Mouse (Mus musculus) embryo, embryonic 10.5 days (tissue): ENCODE data around the gene Ckap4.
A peak's percentile ranks its signal among the peaks of the same experiment; 100 is the strongest.
"Not testable (repeated sequence)": the region's sequence is repeated elsewhere in the genome, so short reads cannot be mapped to it uniquely, and the experiment has no call there.

ENCODE experiments used
- DNase-seq: peaks from one replicate; pipeline ENCODE4 v3.0.0-alpha.2; 2015; ENCODE audit warnings: low spot score

Gene Ckap4

GRCm38 (mm10) chr10:84549146-84549919 is 15.5 kb upstream of the Ckap4 start:
- DNase-seq: no peak

GRCm38 (mm10) chr10:84544841-84545610 is 11.2 kb upstream of the Ckap4 start:
- no peak for DNase-seq

GRCm38 (mm10) chr10:84542802-84543658 is 9.2 kb upstream of the Ckap4 start:
- DNase-seq: no peak

- DNase-seq: no peak
These were observed 5.8 kb upstream of the Ckap4 start for GRCm38 (mm10) chr10:84539651-84540050.

GRCm38 (mm10) chr10:84535859-84536258 is 2.0 kb upstream of the Ckap4 start:
- no peak for DNase-seq

- no peak for DNase-seq
These were observed 1.6 kb upstream of the Ckap4 start for GRCm38 (mm10) chr10:84535458-84535857.

GRCm38 (mm10) chr10:84532911-84533882 is 665 bp downstream of the Ckap4 start:
- peak; percentile 77 for DNase-seq

- DNase-seq: peak; percentile 29
These were observed 1.5 kb downstream of the Ckap4 start for GRCm38 (mm10) chr10:84532191-84532889.

- no peak for DNase-seq
These were observed 2.3 kb downstream of the Ckap4 start for GRCm38 (mm10) chr10:84531576-84531975.

- no peak for DNase-seq
These were observed 3.5 kb downstream of the Ckap4 start for GRCm38 (mm10) chr10:84530388-84530787.

- no peak for DNase-seq
These were observed 6.2 kb downstream of the Ckap4 start for GRCm38 (mm10) chr10:84527631-84528030.

GRCm38 (mm10) chr10:84527070-84527469 is 6.8 kb downstream of the Ckap4 start:
- DNase-seq: no peak

GRCm38 (mm10) chr10:84526488-84526887 is 7.4 kb downstream of the Ckap4 start:
- DNase-seq: peak; percentile 30

- no peak for DNase-seq
These were observed 10.2 kb downstream of the Ckap4 start for GRCm38 (mm10) chr10:84523682-84524081.

GRCm38 (mm10) chr10:84516414-84516927 is 17.4 kb downstream of the Ckap4 start:
- no peak for DNase-seq

GRCm38 (mm10) chr10:84515980-84516379 is 17.9 kb downstream of the Ckap4 start:
- DNase-seq: not testable (repeated sequence)

GRCm38 (mm10) chr10:84515512-84515950 is 18.3 kb downstream of the Ckap4 start:
- peak; percentile 93 for DNase-seq

GRCm38 (mm10) chr10:84514038-84514578 is 19.8 kb downstream of the Ckap4 start:
- DNase-seq: peak; percentile 86

- no peak for DNase-seq
These were observed 21.1 kb downstream of the Ckap4 start for GRCm38 (mm10) chr10:84512766-84513165.

- DNase-seq: no peak
These were observed 25.3 kb downstream of the Ckap4 start for GRCm38 (mm10) chr10:84508603-84509002.
